Mouse (Mus musculus): ENCODE results near the gene Rnf114. TPM values are rescaled to one million over a fixed set of nuclear protein-coding genes. Genes with fewer than 3 reads are reported as not detected.

The Rnf114 gene
- polyA plus RNA-seq, 1 experiment, result 234 TPM

GRCm38 (mm10) chr2:167541324-167541723 is 48.9 kb downstream of the Rnf114 start:
- Histone ChIP-seq H3K36me3 (ENCODE audit: control insufficient read depth, insufficient read depth, low read length) (no peaks in the 10 kb centered on the region), H3K27ac (ENCODE audit: control insufficient read depth, insufficient read depth, low read length) (no peak overlapping the region), H3K27me3 (ENCODE audit: control insufficient read depth, insufficient read depth, low read length) (no peaks in the 10 kb centered on the region), H3K4me1 (replicated peaks; ENCODE audit: control insufficient read depth, insufficient read depth, low read length) (peaks cover 44% of the 10 kb centered on the region), H3K4me3 (ENCODE audit: control insufficient read depth, insufficient read depth, low read length) (no peak overlapping the region)
- no peak for DNase-seq
- 88% methylated on average over 6 of the region's 6 CpGs for WGBS
- no peak for TF ChIP-seq POLR2A (IDR thresholded peaks at IDR 0.05; ENCODE audit: control insufficient read depth, extremely low read depth, insufficient read depth, low read length, poor library complexity)

- peaks cover 40% of the 10 kb centered on the region for H3K4me1 ChIP-seq (replicated peaks; ENCODE audit: control insufficient read depth, insufficient read depth, low read length)
- no peak for DNase-seq
- no peak overlapping the region for H3K4me3 ChIP-seq (ENCODE audit: control insufficient read depth, insufficient read depth, low read length)
- no peaks in the 10 kb centered on the region for H3K27me3 ChIP-seq (ENCODE audit: control insufficient read depth, insufficient read depth, low read length)
- TF ChIP-seq POLR2A (IDR thresholded peaks at IDR 0.05; ENCODE audit: control insufficient read depth, extremely low read depth, insufficient read depth, low read length, poor library complexity) (no peak), CTCF (IDR thresholded peaks at IDR 0.05; ENCODE audit: borderline replicate concordance, control insufficient read depth, extremely low read depth, insufficient read depth, low read length, poor library complexity) (no peak)
- WGBS, result 98% methylated on average over 12 of the region's 12 CpGs
- H3K27ac ChIP-seq (ENCODE audit: control insufficient read depth, insufficient read depth, low read length), result no peak overlapping the region
- H3K36me3 ChIP-seq (ENCODE audit: control insufficient read depth, insufficient read depth, low read length), result no peaks in the 10 kb centered on the region
These were observed 49.3 kb downstream of the Rnf114 start for GRCm38 (mm10) chr2:167541761-167542160.

DNA sequence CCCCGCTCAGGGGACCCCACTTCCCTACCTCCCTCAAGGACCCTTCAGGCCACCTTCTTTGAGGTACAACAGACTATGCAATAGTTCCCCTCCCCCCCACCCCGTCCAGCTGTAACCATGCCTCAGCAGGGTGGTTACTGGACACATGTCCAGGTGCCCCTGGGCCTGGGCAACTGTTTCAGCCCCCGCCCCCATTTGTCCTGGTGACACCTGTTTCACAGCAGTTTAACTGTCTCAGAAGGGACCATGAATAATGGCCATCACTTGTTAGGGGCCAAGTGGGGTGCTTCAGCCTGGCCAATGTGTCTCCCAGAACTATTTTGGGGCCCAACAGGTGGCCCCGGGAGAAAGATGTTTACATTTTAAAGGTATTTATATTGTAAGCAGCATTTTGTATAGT is 49.9 kb downstream of the Rnf114 start:
- 96% methylated on average over 4 of the region's 4 CpGs for WGBS
- Histone ChIP-seq H3K4me1 (replicated peaks; ENCODE audit: control insufficient read depth, insufficient read depth, low read length) (peaks cover 34% of the 10 kb centered on the region), H3K36me3 (ENCODE audit: control insufficient read depth, insufficient read depth, low read length) (no peaks in the 10 kb centered on the region), H3K27ac (ENCODE audit: control insufficient read depth, insufficient read depth, low read length) (no peak overlapping the region), H3K27me3 (ENCODE audit: control insufficient read depth, insufficient read depth, low read length) (no peaks in the 10 kb centered on the region), H3K4me3 (ENCODE audit: control insufficient read depth, insufficient read depth, low read length) (no peak overlapping the region)
- no peak for DNase-seq
- no peak for TF ChIP-seq CTCF (IDR thresholded peaks at IDR 0.05; ENCODE audit: borderline replicate concordance, control insufficient read depth, extremely low read depth, insufficient read depth, low read length, poor library complexity)
- no peak for TF ChIP-seq POLR2A (IDR thresholded peaks at IDR 0.05; ENCODE audit: control insufficient read depth, extremely low read depth, insufficient read depth, low read length, poor library complexity)

DNA sequence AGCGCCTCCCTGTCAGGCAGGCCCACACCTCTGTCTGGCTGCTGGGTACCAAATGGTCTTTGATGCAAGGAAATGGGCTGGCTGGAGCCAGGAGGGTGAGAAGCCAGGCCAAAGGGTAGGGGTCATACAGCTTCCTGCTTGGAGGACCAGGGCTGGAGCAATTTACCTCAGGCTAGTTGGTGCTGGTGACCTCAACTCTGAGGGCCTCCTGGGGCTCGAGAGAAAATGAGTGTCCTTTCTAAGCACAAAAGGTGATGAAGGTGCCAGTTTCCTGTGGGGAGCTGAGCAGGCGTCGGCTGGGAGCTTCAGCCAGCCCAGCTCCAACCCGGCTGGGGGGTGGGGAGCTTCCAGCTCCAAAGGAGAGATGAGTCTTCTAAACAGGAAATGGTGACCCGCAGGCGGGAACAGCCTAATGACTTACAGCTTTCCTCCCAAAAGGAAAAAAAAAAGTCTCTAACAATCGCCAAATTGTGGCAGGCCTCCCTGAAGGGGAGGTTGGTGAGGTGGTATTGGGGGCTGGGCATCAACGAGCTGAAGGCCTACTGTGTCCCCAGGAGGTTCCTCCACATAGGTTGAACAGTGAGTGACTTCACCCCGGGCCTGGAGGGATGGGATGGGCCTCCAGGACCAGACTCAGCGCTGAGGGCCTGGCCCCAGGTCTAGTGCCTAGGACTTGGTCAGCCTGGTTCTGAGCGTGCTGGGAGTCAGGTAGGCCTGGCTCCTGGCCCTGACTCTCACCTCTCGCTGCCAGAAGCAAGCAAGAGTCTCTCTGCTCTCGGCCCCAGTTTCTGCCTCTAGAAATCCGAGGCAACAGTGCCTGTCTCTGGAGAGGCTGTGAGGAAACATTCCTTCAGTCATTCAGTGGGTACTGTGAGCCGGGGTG is 50.9 kb downstream of the Rnf114 start:
- no peaks in the 10 kb centered on the region for H3K27me3 ChIP-seq (ENCODE audit: control insufficient read depth, insufficient read depth, low read length)

GRCm38 (mm10) chr2:167544004-167544356 is 51.5 kb downstream of the Rnf114 start:
- no peaks in the 10 kb centered on the region for H3K27me3 ChIP-seq (ENCODE audit: control insufficient read depth, insufficient read depth, low read length)
- no peak overlapping the region for H3K27ac ChIP-seq (ENCODE audit: control insufficient read depth, insufficient read depth, low read length)
- H3K36me3 ChIP-seq (ENCODE audit: control insufficient read depth, insufficient read depth, low read length), result no peaks in the 10 kb centered on the region
- WGBS, result 87% methylated on average over 4 of the region's 4 CpGs
- H3K4me3 ChIP-seq (ENCODE audit: control insufficient read depth, insufficient read depth, low read length), result no peak overlapping the region
- peaks cover 21% of the 10 kb centered on the region for H3K4me1 ChIP-seq (replicated peaks; ENCODE audit: control insufficient read depth, insufficient read depth, low read length)
- DNase-seq, result no peak
- no peak for TF ChIP-seq CTCF (IDR thresholded peaks at IDR 0.05; ENCODE audit: borderline replicate concordance, control insufficient read depth, extremely low read depth, insufficient read depth, low read length, poor library complexity)

More for the DNA sequence above, 50.9 kb downstream of the Rnf114 start:
- no peaks in the 10 kb centered on the region for H3K36me3 ChIP-seq (ENCODE audit: control insufficient read depth, insufficient read depth, low read length)
- TF ChIP-seq POLR2A (IDR thresholded peaks at IDR 0.05; ENCODE audit: control insufficient read depth, extremely low read depth, insufficient read depth, low read length, poor library complexity), result no peak
- no peak for DNase-seq
- H3K27ac ChIP-seq (ENCODE audit: control insufficient read depth, insufficient read depth, low read length), result no peak overlapping the region
- H3K4me3 ChIP-seq (ENCODE audit: control insufficient read depth, insufficient read depth, low read length), result no peak overlapping the region
- peaks cover 26% of the 10 kb centered on the region for H3K4me1 ChIP-seq (replicated peaks; ENCODE audit: control insufficient read depth, insufficient read depth, low read length)
- WGBS, result 64% methylated on average over 16 of the region's 16 CpGs

DNA sequence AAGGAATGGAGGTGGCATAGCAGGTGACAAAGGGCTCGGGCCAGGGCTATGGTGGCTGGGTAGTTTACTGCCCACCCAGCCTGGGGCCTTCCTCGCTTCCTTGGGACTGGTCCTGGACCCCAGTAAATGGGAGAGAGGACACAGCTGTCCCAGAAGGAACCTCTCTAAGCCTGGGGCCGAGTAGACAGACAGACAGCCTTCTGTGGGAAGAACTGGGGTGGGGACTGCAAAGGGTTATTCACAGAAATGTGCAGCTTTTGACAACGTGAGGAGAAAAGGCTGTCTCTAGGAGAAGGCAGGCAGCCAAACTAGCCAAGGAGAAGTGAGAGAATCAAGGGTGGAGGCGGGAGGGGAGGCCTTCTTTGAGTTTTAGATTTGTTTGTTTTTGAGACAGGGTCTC is 52.0 kb downstream of the Rnf114 start:
- 86% methylated on average over 5 of the region's 5 CpGs for WGBS
- Histone ChIP-seq H3K4me1 (replicated peaks; ENCODE audit: control insufficient read depth, insufficient read depth, low read length) (peaks cover 19% of the 10 kb centered on the region; the same call in 1 of the 2 replicates), H3K27me3 (ENCODE audit: control insufficient read depth, insufficient read depth, low read length) (no peaks in the 10 kb centered on the region), H3K27ac (ENCODE audit: control insufficient read depth, insufficient read depth, low read length) (no peak overlapping the region), H3K4me3 (ENCODE audit: control insufficient read depth, insufficient read depth, low read length) (no peak overlapping the region), H3K36me3 (ENCODE audit: control insufficient read depth, insufficient read depth, low read length) (no peaks in the 10 kb centered on the region)
- no peak for DNase-seq
- no peak for TF ChIP-seq CTCF (IDR thresholded peaks at IDR 0.05; ENCODE audit: borderline replicate concordance, control insufficient read depth, extremely low read depth, insufficient read depth, low read length, poor library complexity)

Measured in thymus, adult 2 months (tissue).